Mouse (Mus musculus): ENCODE results near the gene Stag3. TPM values are rescaled to one million over a fixed set of nuclear protein-coding genes. Genes with fewer than 3 reads are reported as not detected.

The Stag3 gene
- polyA plus RNA-seq (2017; shearing (Covaris generic)), result 1 to 10 TPM in 1 of 2 experiments, under 1 TPM in 1; 0.85 to 3.1 TPM

DNA sequence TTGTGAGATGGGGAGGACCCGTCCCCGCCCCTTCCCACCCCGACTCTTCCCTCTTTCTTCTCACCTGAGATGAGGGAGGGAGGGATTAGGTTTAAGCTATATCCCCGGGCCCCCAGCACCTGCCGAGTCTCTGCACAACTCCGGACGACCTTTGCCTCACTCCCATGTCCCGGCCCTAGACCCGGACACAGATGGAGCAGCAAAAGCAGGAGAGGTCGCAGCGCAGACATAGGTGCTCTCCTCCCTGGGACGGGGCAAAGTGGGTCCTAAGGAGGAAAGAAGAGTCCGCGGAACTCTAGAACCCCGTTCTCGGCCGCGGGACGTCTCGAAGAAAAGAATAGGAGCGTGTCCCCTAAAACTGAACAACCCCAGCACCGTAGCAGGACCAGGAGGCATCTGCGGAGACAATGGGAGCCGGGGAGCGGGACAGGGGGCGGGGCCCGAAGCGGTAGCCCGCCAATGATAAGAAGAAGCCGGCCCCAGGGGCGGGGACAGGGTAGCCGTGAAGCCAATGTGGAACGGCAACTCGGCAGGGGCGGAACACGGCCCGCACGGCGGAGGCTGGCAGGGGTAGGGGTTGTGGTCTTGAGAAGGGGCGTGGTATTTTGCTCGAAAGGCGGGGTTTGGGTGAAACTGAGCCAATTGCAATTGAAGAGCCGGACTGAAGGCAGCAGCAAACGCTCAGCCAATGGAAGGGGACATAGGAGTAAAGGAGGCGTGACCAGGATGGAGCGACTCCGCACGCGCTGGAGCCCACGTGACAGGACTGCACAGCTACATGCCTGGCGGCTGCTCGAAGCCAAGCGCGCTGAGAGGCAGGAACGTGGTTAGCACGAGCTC lies at the start of gene Stag3, which contains the start of the genes Gm43720 and Gpc2:
Gene Stag3 (plus strand): TSS at position 656 of the 840 bp plus-strand sequence.
Gene Gm43720 (minus strand): TSS at position 374 of the 840 bp plus-strand sequence.
Gene Gpc2 (minus strand): TSS at position 421 of the 840 bp plus-strand sequence.

DNA sequence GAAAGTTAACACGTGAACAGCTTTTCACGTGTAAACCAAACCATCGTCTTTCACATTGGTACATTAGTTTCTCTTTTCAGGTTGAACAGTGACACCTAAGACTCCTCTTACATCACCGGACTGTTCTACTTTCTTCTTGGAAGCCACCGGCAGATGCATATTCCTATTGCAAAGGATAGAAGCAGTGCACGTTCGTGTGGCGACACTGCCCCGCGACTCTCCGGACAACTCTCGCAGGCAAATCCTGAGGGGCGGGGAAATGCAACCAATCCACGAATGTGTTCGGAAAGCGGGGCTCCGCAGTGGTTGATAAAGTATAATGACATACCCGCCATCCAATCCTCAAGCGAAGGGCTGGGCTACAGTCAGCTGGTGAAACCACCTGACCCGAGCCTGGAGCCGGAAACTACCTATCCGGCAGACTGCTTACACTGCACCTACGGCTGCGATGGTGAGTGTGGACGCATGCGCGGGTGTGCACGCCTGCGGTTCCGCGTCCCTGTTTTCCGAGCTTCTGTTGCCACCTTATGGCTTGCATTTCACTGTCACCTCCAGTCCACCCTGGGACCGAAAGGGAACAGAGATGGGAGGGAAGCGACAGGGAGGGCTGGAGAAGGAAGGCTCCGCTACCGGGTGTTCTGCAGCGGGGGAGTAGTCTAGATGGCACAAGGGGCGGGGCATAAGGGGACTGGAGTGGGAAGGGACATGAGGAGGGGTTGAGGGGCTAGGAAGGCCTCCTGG lies 24.5 kb upstream of the Stag3 start, which contains the start of gene Lamtor4:
Gene Lamtor4 (plus strand): TSS at position 130 of the 741 bp plus-strand sequence.

DNA sequence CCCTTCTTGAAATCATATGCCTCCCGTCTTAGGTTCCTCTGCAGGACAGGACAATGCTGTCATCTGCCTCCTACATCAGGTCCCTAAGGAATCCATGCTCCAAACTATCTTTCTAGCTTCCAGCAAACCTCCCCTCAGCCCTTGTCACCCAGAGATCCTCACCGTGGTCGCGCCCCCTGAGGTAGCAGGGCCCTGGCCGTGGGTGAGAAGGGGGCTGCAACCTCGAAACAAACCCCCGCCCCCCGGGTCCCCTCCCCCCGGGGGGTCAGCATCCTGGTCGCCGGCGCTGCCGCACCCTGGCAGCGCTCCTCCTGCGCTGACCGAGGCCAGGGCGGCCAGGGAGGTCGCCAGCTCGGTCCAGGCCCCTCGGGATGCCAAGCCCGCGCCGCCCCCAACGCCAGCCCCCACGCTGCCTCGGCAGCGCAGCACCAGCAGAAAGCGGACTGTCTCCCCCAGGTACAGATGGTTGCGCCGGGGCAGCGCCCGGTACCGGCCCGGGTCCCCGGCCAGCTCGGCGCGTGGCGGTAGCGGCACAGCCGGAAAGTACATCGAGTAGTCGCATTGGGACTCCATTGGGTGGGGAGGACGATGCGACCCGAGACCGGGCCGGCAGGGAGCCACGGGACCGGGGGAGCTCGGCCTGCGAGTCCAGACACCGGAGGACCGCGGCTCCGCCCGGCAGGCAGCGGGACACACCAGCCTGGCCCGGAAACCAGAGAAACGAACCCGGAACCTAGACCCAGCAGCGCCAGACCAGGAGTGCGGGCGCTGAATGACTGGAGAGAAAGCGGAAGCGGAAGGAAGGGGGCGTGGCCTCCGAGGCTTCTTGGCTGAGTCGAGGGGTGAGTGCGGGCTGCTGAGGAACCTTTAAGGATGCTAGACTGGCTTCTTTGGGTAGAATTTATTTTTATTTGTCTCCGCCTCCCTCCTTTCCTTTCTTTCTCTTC lies 16.5 kb upstream of the Stag3 start, which contains the start of gene BC037034:
Gene BC037034 (minus strand): TSS at position 774 of the 947 bp plus-strand sequence.

GRCm38 (mm10) chr5:138272409-138272923 lies 7.6 kb upstream of the Stag3 start, which contains the start of gene Gal3st4:
TSS of gene Gal3st4 (minus strand) at chr5:138272840.

GRCm38 (mm10) chr5:138341661-138342060 lies 61.6 kb downstream of the Stag3 start, which contains the start of gene Pvrig:
TSS of gene Pvrig (plus strand) at chr5:138341961.

Other genes with a start within 250 kb of the Stag3 start
- under 1 TPM in 1 of 2 experiments, not detected in 1; 0.20 TPM for gene Smok3c, start 227.0 kb upstream of the Stag3 start, polyA plus RNA-seq (2017; shearing (Covaris generic))
- gene Zkscan1, start 195.2 kb upstream of the Stag3 start, polyA plus RNA-seq (2017; shearing (Covaris generic)), result 10 to 100 TPM; 13.7 to 15.0 TPM
- 10 to 100 TPM; 25.9 to 26.6 TPM for gene Zscan21, start 163.3 kb upstream of the Stag3 start, polyA plus RNA-seq (2017; shearing (Covaris generic))
- gene Zfp113, start 124.5 kb upstream of the Stag3 start, polyA plus RNA-seq (2017; shearing (Covaris generic)), result 10 to 100 TPM; 13.8 to 18.1 TPM
- 100 to 1,000 TPM; 201 to 238 TPM for gene Cops6, start 119.2 kb upstream of the Stag3 start, polyA plus RNA-seq (2017; shearing (Covaris generic))
- 10 to 100 TPM in 1 of 2 experiments, 1 to 10 TPM in 1; 4.1 to 11.6 TPM for gene Ap4m1, start 108.2 kb upstream of the Stag3 start, polyA plus RNA-seq (2017; shearing (Covaris generic))
- gene Mcm7, start 107.8 kb upstream of the Stag3 start, polyA plus RNA-seq (2017; shearing (Covaris generic)), result 10 to 100 TPM; 79.6 to 79.8 TPM
- gene Taf6, start 92.8 kb upstream of the Stag3 start, polyA plus RNA-seq (2017; shearing (Covaris generic)), result 10 to 100 TPM; 34.4 to 42.4 TPM
- 10 to 100 TPM; 13.7 to 14.6 TPM for gene Cnpy4, start 92.8 kb upstream of the Stag3 start, polyA plus RNA-seq (2017; shearing (Covaris generic))
- 1 to 10 TPM; 1.1 to 2.5 TPM for gene Mblac1, start 85.9 kb upstream of the Stag3 start, polyA plus RNA-seq (2017; shearing (Covaris generic))
- gene Nxpe5, start 54.3 kb upstream of the Stag3 start, polyA plus RNA-seq (2017; shearing (Covaris generic)), result under 1 TPM; 0.06 to 0.86 TPM
- gene Lamtor4, start 24.8 kb upstream of the Stag3 start, polyA plus RNA-seq (2017; shearing (Covaris generic)), result 100 to 1,000 TPM in 1 of 2 experiments, 10 to 100 TPM in 1; 81.7 to 117 TPM
- 10 to 100 TPM; 20.7 to 48.2 TPM for gene BC037034, start 16.2 kb upstream of the Stag3 start, polyA plus RNA-seq (2017; shearing (Covaris generic))
- under 1 TPM; 0.28 to 0.37 TPM for gene Gal3st4, start 7.4 kb upstream of the Stag3 start, polyA plus RNA-seq (2017; shearing (Covaris generic))
- under 1 TPM in 1 of 2 experiments, not detected in 1; 0.28 TPM for gene Gm43720, start 282 bp upstream of the Stag3 start, polyA plus RNA-seq (2017; shearing (Covaris generic))
- gene Gpc2, start 235 bp upstream of the Stag3 start, polyA plus RNA-seq (2017; shearing (Covaris generic)), result 1 to 10 TPM in 1 of 2 experiments, under 1 TPM in 1; 0.82 to 1.3 TPM
- 10 to 100 TPM in 1 of 2 experiments, 1 to 10 TPM in 1; 2.5 to 37.9 TPM for gene Pvrig, start 61.7 kb downstream of the Stag3 start, polyA plus RNA-seq (2017; shearing (Covaris generic))
- 10 to 100 TPM; 13.4 to 24.2 TPM for gene Zfp157, start 161.2 kb downstream of the Stag3 start, polyA plus RNA-seq (2017; shearing (Covaris generic))